Mouse (Mus musculus) gastrocnemius, adult 8-10 months (tissue): ENCODE measurements around the gene Cbfa2t2. TPM values are rescaled to one million over a fixed set of nuclear protein-coding genes. Genes with fewer than 3 reads are reported as not detected.

ENCODE experiments used
- DNase-seq, 2 experiments: peaks; one replicate each; pipeline ENCODE4 v3.0.0; 2022; ENCODE audit warnings: low spot score in 2 of 2
- total RNA-seq, 4 experiments: library from RNA; stranded (reverse); gene quantifications; 2 replicates each; pipeline ENCODE4 v1.2.4; 2022

The Cbfa2t2 gene
- 10 to 100 TPM; 12.7 to 14.8 (median 13.5) TPM for total RNA-seq

GRCm38 (mm10) chr2:154436458-154437190 lies at the start of gene Cbfa2t2:
TSS of gene Cbfa2t2 (plus strand) at chr2:154436481.
- peak in 1 of 2 experiments; percentile 26 for DNase-seq

GRCm38 (mm10) chr2:154390180-154390964 lies 45.9 kb upstream of the Cbfa2t2 start:
- DNase-seq: peak; percentile 97 to 98

- DNase-seq: no peak
Observed at GRCm38 (mm10) chr2:154394602-154395001, 41.7 kb upstream of the Cbfa2t2 start.

GRCm38 (mm10) chr2:154396529-154396928 lies 39.8 kb upstream of the Cbfa2t2 start:
- DNase-seq: no peak

GRCm38 (mm10) chr2:154398267-154398666 lies 38.0 kb upstream of the Cbfa2t2 start:
- no peak for DNase-seq

GRCm38 (mm10) chr2:154399325-154399724 lies 37.0 kb upstream of the Cbfa2t2 start:
- no peak for DNase-seq

- no peak for DNase-seq
Observed at GRCm38 (mm10) chr2:154401976-154402375, 34.3 kb upstream of the Cbfa2t2 start.

GRCm38 (mm10) chr2:154402811-154403210 lies 33.5 kb upstream of the Cbfa2t2 start:
- peak; percentile 34 to 54 for DNase-seq

- DNase-seq: peak; percentile 39 to 53
Observed at GRCm38 (mm10) chr2:154405447-154405994, 30.8 kb upstream of the Cbfa2t2 start.

GRCm38 (mm10) chr2:154407063-154407642 lies 29.1 kb upstream of the Cbfa2t2 start:
- DNase-seq: peak; percentile 9 to 22

GRCm38 (mm10) chr2:154407643-154408445 lies 28.4 kb upstream of the Cbfa2t2 start, which contains the start of gene Snta1:
TSS of gene Snta1 (minus strand) at chr2:154408099.
- DNase-seq: peak; percentile 85 to 89

- DNase-seq: peak; percentile 15 to 32
Observed at GRCm38 (mm10) chr2:154410355-154410754, 25.9 kb upstream of the Cbfa2t2 start.

GRCm38 (mm10) chr2:154412018-154412666 lies 24.1 kb upstream of the Cbfa2t2 start:
- no peak for DNase-seq

- peak; percentile 24 to 34 for DNase-seq
Observed at GRCm38 (mm10) chr2:154417107-154417506, 19.2 kb upstream of the Cbfa2t2 start.

- DNase-seq: no peak
Observed at GRCm38 (mm10) chr2:154418001-154418400, 18.3 kb upstream of the Cbfa2t2 start.

- DNase-seq: no peak
Observed at GRCm38 (mm10) chr2:154419631-154420515, 16.4 kb upstream of the Cbfa2t2 start.

- DNase-seq: no peak
Observed at GRCm38 (mm10) chr2:154420942-154421731, 15.1 kb upstream of the Cbfa2t2 start.

GRCm38 (mm10) chr2:154422181-154422580 lies 14.1 kb upstream of the Cbfa2t2 start:
- DNase-seq: no peak
